Mouse (Mus musculus) neutrophil, adult 5-6 weeks (primary cell): ENCODE results near the gene Smim26. TPM values are rescaled to one million over a fixed set of nuclear protein-coding genes. Genes with fewer than 3 reads are reported as not detected.

Experiments used
- ATAC-seq: fragments of 151-379, 151-347 bp; 2 replicates; pipeline ENCODE4 v1.8.0; 2017; ENCODE audit warnings: mild to moderate bottlenecking, moderate TSS enrichment; ENCODE audit not compliant: insufficient number of reproducible peaks, poor library complexity, low FRiP score, severe bottlenecking; ENCODE audit errors: extremely low read depth
- total RNA-seq: library from RNA; stranded (forward); fragments of 200-1000 nt; gene quantifications from 2 replicates; pipeline ENCODE4 v1.2.3, GENCODE M21; 2017

The Smim26 gene
- total RNA-seq, 1 experiment from 2014 or later = 2.7 TPM

- ATAC-seq = no peak
Measured at GRCm38 (mm10) chr2:144634231-144634630, 40.4 kb downstream of the Smim26 start.

GRCm38 (mm10) chr2:144634729-144635128, 40.9 kb downstream of the Smim26 start:
- no peak for ATAC-seq

GRCm38 (mm10) chr2:144635644-144636320, 41.9 kb downstream of the Smim26 start:
- peak; percentile 89 for ATAC-seq

GRCm38 (mm10) chr2:144637204-144637603, 43.4 kb downstream of the Smim26 start:
- no peak for ATAC-seq

GRCm38 (mm10) chr2:144637671-144638395, 44.0 kb downstream of the Smim26 start:
- ATAC-seq = no peak

GRCm38 (mm10) chr2:144638719-144639118, 44.9 kb downstream of the Smim26 start:
- no peak for ATAC-seq

- ATAC-seq = no peak
Measured at GRCm38 (mm10) chr2:144640101-144640500, 46.2 kb downstream of the Smim26 start.

- ATAC-seq = peak; percentile 89
Measured at GRCm38 (mm10) chr2:144641991-144642390, 48.1 kb downstream of the Smim26 start.

Other genes with a start within 250 kb of the Smim26 start
- 22.2 and 26.9 TPM in 2 replicates for gene Kat14, start 225.1 kb upstream of the Smim26 start, total RNA-seq
- not detected in 2 replicates for gene Pet117, start 225.1 kb upstream of the Smim26 start, total RNA-seq
- gene Dzank1, start 66.6 kb upstream of the Smim26 start, total RNA-seq = 0.25 and 0.35 TPM in 2 replicates
- gene Polr3f, start 66.3 kb upstream of the Smim26 start, total RNA-seq = 41.3 and 45.4 TPM in 2 replicates
- gene Rbbp9, start 43.2 kb upstream of the Smim26 start, total RNA-seq = 6.8 and 7.4 TPM in 2 replicates
- gene Sec23b, start 37.8 kb upstream of the Smim26 start, total RNA-seq = 49.1 and 50.0 TPM in 2 replicates
- 24.7 and 30.7 TPM in 2 replicates for gene Dtd1, start 5.8 kb downstream of the Smim26 start, total RNA-seq
- not detected in 2 replicates for gene Scp2d1, start 229.6 kb downstream of the Smim26 start, total RNA-seq